Mouse (Mus musculus) CH12F3 (cell line): Measurements from ENCODE around the gene Rbm20.

ENCODE experiments used
- in situ Hi-C: fragments of 300-500 bp; cut with MboI; formaldehyde crosslinking; loops from 2 replicates; pipeline ENCODE4 v1.14.3; 2020; ENCODE audit warnings: low sequenced_read_pairs

The Rbm20 gene

DNA sequence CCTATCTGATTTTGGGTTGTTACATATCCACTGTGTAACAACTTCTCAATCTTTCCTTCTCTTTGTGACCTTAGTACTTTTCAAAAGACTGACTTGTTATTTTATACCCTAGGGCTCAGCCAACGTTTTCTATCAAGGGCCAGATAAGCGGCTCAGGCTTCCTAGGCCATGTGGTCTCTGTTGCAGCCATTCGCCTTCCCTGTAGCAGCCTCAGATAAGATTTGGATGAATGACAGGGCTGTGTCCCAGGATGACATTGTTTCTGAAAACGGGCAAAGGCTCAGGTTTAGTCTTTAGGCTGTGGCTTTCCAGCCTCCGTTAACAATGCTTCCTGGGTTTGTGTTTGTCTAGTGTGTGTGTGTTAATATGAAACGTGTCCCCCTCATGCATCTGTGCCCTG is 36.3 kb downstream of the Rbm20 start:
- in situ Hi-C loops = no loop called here

GRCm38 (mm10) chr19:53716469-53716868 is 39.4 kb downstream of the Rbm20 start:
- in situ Hi-C loops = no loop called here

GRCm38 (mm10) chr19:53717364-53717763 is 40.3 kb downstream of the Rbm20 start:
- in situ Hi-C loops = no loop called here

- in situ Hi-C loops = no loop called here
Measured at GRCm38 (mm10) chr19:53722186-53722585, 45.1 kb downstream of the Rbm20 start.

DNA sequence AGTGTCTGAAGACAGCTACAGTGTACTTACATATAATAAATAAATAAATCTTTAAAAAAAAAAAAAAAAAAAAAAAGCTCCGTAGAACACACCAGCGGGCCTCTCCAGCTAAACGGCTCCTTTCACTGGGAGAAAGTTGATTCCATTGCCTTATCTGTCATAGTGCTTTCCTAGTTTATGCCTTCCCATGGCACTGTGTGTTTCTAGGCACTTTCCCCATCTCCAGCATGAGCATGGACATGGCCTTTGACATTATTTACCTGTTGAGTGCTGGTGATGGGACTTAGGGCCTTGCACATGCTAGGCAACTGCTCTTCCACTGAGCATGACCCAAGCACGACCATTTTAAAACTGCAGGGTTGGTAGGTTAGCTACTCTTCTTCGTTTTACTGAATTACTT is 46.9 kb downstream of the Rbm20 start:
- in situ Hi-C loops = no loop called here

GRCm38 (mm10) chr19:53726340-53726739 is 49.2 kb downstream of the Rbm20 start:
- in situ Hi-C loops = no loop called here

DNA sequence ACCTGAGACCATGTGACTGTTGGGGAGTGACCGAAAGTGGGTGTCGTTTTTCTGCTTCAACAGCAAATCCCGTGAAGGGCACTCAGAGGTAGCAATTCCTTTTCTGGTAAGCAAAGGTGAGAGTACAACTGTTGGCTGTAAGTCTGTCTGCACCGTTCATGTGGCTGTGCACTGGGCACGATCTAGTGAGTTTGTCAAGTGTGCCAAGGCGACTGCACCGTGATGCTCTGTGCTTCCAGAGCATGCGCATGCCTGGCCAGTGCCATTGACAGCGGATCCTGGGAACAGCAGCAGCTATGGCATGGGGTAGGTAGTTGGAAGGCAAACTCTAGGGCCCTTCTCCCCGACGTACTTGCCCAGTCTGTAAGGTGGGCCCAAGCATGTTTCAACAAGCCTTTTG is 49.6 kb downstream of the Rbm20 start:
- in situ Hi-C loops = no loop called here

- in situ Hi-C loops = no loop called here
Measured at GRCm38 (mm10) chr19:53727277-53727676, 50.2 kb downstream of the Rbm20 start.

GRCm38 (mm10) chr19:53727886-53728669 is 51.0 kb downstream of the Rbm20 start:
- in situ Hi-C loops = no loop called here

GRCm38 (mm10) chr19:53729919-53730318 is 52.8 kb downstream of the Rbm20 start:
- in situ Hi-C loops = no loop called here

DNA sequence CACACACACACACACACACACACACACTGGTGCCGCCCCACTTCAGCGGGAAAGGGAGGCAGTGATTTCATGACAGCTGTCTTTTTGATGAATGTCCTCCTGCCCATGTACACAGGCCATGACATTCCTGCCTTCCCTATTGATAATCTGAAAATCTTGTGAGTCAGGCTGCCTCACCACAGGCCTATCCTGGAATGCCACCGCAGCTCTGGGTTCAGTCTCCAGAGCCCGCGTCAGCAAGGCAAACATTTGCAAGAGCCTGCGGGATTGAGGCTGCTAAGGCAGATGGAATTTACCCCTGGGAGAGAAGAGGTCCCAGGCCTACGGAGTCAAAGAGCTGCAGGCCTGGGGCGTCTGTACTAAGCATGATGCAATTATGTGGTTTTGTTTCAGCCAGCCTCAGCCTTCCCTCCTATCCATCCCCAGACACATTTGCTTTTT is 54.7 kb downstream of the Rbm20 start:
- in situ Hi-C loops = no loop called here

DNA sequence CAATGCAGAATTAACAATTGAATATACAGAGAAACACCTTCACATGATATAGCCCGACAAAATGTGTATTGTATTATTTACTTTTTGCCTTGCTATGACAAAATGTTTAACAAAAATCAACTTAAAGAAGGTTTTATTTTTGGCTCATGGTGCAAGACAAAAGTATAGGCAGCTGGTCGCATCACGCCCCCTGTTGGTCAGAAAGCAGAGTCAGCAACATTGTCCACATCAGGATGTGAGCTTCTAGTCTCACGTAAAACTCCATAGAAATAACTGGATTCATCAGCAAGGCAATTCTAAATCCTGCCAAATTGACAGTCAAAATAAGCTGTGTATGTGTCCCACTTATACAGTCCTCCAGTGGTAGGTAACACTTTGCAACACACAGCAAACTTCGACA is 57.7 kb downstream of the Rbm20 start:
- in situ Hi-C loops = no loop called here

DNA sequence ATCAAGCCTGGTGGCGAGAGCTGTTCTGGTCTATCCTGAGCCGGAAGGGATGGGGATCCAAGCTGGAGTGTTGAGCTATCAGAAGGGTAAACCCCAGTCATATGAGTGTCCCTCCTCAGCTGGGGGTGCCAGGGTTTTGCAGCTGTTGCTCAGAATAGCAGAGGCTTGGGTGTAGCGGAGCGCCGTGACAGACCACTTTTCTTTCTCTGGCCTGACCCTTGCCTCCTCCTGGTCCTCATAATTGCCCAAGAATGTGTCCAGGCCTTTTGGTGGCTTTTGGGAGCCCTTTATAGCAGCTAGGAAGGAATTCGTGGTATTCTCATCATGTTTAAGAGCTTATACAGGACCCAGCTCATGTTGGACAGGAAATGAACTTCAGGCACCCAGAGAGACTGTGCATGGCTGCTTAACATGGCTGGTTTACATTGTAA is 61.6 kb downstream of the Rbm20 start:
- in situ Hi-C loops = no loop called here

GRCm38 (mm10) chr19:53739570-53740266 is 62.6 kb downstream of the Rbm20 start:
- in situ Hi-C loops = no loop called here

GRCm38 (mm10) chr19:53740750-53741380 is 63.8 kb downstream of the Rbm20 start:
- in situ Hi-C loops = no loop called here

GRCm38 (mm10) chr19:53741902-53742301 is 64.8 kb downstream of the Rbm20 start:
- in situ Hi-C loops = no loop called here

DNA sequence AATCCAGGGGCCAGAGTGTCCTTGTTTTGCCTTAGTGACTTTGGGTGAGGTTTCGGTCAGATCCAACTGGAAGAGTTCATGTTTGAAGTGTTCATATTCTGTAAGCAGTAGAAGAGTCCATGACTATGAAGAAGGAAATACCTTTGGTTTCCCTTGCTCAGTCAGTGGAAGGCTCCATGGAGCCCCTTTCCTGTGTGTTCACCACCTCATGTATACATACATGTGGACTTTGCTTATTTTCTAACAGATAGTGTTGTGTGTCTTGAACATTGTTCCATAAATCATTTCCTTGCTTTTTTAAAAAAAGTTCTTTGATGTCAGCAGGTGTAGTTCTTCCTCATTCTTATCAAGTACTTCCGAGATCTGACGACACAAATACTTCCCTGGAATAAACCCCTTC is 68.2 kb downstream of the Rbm20 start:
- in situ Hi-C loops = no loop called here

DNA sequence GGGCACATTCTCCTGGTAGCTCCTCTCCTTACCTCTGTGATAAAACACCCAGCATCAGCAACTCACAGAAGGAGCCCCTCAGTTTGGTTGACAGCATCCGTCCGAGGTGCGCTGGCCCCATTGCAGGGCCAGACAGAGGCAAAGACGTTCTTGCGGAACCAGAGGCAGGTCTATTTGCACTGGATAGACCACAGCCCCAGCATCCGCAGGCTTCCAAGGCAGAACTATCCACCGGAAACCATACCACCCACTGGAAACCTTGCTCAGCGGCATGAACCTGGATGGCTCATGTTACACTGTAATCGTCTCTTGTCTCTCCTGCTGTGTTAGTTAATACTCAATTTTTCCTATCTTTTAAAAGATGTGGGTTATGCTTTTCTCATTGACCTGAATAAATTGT is 69.0 kb downstream of the Rbm20 start:
- in situ Hi-C loops = no loop called here

- in situ Hi-C loops = no loop called here
Measured at GRCm38 (mm10) chr19:53748236-53748775, 71.2 kb downstream of the Rbm20 start.

DNA sequence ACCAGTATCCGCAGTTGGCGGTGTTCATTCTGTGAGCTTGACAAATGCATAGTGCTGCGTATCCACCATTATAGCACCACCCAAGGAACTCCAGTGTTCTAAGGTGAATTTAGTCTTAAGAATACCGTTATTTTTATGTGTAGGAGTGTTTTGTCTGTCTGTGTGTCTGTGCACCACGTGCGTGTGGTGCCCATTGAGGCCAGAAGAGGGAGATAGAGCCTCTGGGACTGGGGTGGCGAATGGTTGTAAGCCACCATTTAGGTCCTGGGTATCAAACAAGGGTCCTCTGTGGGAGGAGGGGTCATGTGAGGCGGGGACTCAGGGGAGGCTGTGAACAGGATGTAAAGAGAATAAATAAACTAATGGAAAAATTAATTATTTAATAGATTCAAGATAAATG is 72.2 kb downstream of the Rbm20 start:
- in situ Hi-C loops = no loop called here

- in situ Hi-C loops = loop anchor here (25.0 kb wide), 1 partner anchor 1311 kb away; no protein-coding TSS in a partner anchor
Measured at GRCm38 (mm10) chr19:53751420-53752185, 74.5 kb downstream of the Rbm20 start.
